Mouse (Mus musculus) myocyte (in vitro differentiated cells): ENCODE measurements at regions not wholly inside any gene's neighbourhood (a gene's known extent, or its start where the extent isn't known, plus 50 kb on each side); places are given as distances from the start of the nearest gene placed in this dataset.

ENCODE experiments used
- CEBPB ChIP-seq: IDR thresholded peaks from 2 replicates; pipeline ENCODE4 v1.6.1; 2011; ENCODE audit warnings: mild to moderate bottlenecking, moderate library complexity; ENCODE audit not compliant: poor library complexity, insufficient read depth, severe bottlenecking
- MAX ChIP-seq: IDR thresholded peaks from one replicate; pipeline ENCODE4 v1.6.1; 2011; ENCODE audit warnings: low read depth, mild to moderate bottlenecking, control low read depth
- POLR2A ChIP-seq: IDR thresholded peaks from one replicate; pipeline ENCODE4 v1.6.1; 2011; ENCODE audit warnings: low read depth, mild to moderate bottlenecking, control low read depth, moderate library complexity; ENCODE audit not compliant: insufficient read length
- REST ChIP-seq: IDR thresholded peaks from one replicate; pipeline ENCODE4 v1.6.1; 2011; ENCODE audit warnings: mild to moderate bottlenecking, control low read depth, moderate library complexity; ENCODE audit not compliant: insufficient read depth, insufficient read length
- TCF12 ChIP-seq: IDR thresholded peaks from one replicate; pipeline ENCODE4 v1.6.1; 2011; ENCODE audit warnings: mild to moderate bottlenecking, control low read depth; ENCODE audit not compliant: poor library complexity, insufficient read depth, severe bottlenecking
- USF1 ChIP-seq: IDR thresholded peaks from one replicate; pipeline ENCODE4 v1.6.1; 2011; ENCODE audit warnings: low read depth, mild to moderate bottlenecking, control low read depth, moderate library complexity

DNA sequence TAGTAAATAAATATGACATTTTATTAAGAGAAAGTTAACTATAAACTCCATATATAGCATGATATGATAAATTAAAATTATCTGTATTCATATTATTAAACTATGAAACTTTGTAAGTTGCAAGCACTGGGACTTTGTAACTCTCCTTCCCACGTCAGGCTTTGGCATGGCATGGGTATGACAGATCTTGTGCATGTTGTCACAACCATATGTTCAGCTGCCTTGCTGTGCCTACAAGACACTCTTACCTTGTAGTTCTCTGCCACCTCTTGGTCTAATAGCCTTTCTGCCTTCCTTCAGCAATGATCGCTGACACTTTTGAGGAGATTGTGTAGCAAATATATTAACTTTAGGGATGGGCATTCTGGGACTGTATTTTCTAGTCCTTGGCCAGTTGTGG is 183.1 kb upstream of the Ndst3 start:
- TF ChIP-seq POLR2A: no peak
- TF ChIP-seq MAX: no peak
- TF ChIP-seq TCF12: no peak
- TF ChIP-seq REST: no peak
- no peak for TF ChIP-seq CEBPB
- TF ChIP-seq USF1: no peak
